Mouse (Mus musculus): ENCODE measurements around the gene Rras2. TPM values are rescaled to one million over a fixed set of nuclear protein-coding genes. Genes with fewer than 3 reads are reported as not detected.

Gene Rras2
- polyA plus RNA-seq, 1 experiment from 2014 or later: 8.1 TPM

DNA sequence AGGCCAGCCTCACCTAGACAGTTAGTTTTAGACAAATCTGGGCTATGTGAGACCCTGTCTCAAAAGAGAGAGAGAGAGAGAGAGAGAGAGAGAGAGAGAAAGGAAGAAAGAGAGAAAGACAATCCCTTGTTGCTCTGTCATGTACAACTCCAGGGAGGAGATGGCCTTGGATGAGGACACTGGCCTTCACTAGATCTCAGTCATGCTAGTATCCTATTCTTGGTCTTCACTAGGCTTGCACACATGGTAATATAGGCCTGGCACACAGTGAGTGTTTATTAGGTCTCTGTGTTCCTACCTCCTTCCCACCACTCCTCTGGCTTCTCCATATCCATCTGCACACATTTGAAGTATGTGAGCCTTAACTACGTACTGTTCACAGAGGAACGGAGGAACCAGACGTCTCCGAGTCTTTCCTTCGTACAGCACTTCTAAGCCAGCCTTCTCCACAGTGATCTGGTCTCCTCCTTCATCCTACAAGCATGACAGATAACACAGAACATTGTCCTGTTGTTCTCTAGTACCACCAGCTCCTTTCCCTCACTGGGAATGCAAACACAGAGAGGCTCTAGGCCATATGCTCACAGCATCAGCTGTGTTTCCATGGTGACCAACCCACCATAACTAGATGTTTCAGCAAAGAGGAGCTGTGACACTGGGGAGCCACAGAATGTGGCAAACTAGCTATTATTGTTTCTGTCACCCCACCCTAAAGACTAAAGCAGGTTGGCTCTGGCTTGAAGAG is 33.6 kb upstream of the Rras2 start:
- Histone ChIP-seq H3K36me3 (replicated peaks; ENCODE audit: insufficient read depth, low read length) (no peaks in the 10 kb centered on the region), H3K4me3 (ENCODE audit: low read depth, low read length) (no peak overlapping the region), H3K9me3 (ENCODE audit: low read length) (no peaks in the 10 kb centered on the region), H3K4me1 (ENCODE audit: insufficient read depth) (no peaks in the 10 kb centered on the region), H3K4me2 (ENCODE audit: low read depth, low read length) (no peak overlapping the region), H3K9ac (replicated peaks) (no peak overlapping the region), H3K27ac (ENCODE audit: low read depth) (no peak overlapping the region), H3K27me3 (ENCODE audit: insufficient read depth, low read length) (no peaks in the 10 kb centered on the region)
- TF ChIP-seq CTCF (IDR thresholded peaks at IDR 0.05; ENCODE audit: low read depth): no peak
- no peak for TF ChIP-seq EP300 (IDR thresholded peaks at IDR 0.05; ENCODE audit: low read depth)
- 92% methylated on average over 5 of the region's 5 CpGs for WGBS (ENCODE audit: insufficient replicate concordance)
- ATAC-seq (no peak), DNase-seq (no peak)

DNA sequence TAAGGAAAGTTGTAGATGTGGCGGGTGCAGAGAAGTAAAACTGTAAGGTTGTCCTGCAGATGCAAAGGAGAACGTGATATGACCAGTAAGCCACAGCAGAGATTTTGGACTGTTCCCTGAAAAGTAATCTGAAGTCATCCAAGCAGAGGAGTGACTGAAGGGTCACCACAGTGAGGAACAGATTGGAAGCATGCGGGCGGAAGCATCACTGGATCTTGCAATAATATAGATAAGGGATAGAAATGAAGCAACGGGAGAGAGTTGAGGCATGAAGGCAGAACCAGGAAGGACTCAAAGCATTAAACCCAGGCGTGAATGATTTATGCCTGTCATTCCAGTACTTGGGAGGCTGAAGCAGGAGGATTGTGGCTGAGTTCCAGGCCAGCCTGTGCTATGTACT is 32.0 kb upstream of the Rras2 start:
- no peaks in the 10 kb centered on the region for H3K9me3 ChIP-seq (ENCODE audit: low read length)
- no peaks in the 10 kb centered on the region for H3K4me1 ChIP-seq (ENCODE audit: insufficient read depth)
- no peak overlapping the region for H3K4me3 ChIP-seq (ENCODE audit: low read depth, low read length)
- no peak overlapping the region for H3K9ac ChIP-seq (replicated peaks)
- no peaks in the 10 kb centered on the region for H3K36me3 ChIP-seq (replicated peaks; ENCODE audit: insufficient read depth, low read length)
- no peak overlapping the region for H3K27ac ChIP-seq (ENCODE audit: low read depth)
- TF ChIP-seq CTCF (IDR thresholded peaks at IDR 0.05; ENCODE audit: low read depth) (no peak), EP300 (IDR thresholded peaks at IDR 0.05; ENCODE audit: low read depth) (0 out of 2 replicates have a peak, but pooled peaks have one; percentile 2)
- ATAC-seq (no peak), DNase-seq (no peak)
- no peak overlapping the region for H3K4me2 ChIP-seq (ENCODE audit: low read depth, low read length)
- H3K27me3 ChIP-seq (ENCODE audit: insufficient read depth, low read length): no peaks in the 10 kb centered on the region
- WGBS (ENCODE audit: insufficient replicate concordance): 72% methylated on average over 6 of the region's 6 CpGs

DNA sequence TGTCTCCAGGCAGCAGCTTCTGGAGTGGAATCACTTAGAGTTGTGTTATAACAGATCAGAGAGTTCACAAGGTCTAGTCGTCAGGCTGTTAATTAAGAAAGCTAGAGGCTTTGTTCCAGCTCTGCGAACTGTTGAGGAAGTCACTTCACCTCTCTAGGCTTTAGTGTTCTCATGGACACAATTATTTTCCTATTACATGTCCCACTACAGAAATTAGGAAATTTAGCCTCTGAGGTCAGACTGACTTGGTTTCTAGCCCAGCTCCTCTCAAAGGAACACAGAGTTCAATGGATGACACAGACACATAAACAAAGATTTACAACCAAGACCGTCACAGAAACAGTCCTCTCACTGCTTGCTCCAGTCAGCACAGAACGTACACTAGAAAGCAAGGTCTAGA is 31.6 kb upstream of the Rras2 start:
- H3K4me2 ChIP-seq (ENCODE audit: low read depth, low read length): no peak overlapping the region
- H3K36me3 ChIP-seq (replicated peaks; ENCODE audit: insufficient read depth, low read length): no peaks in the 10 kb centered on the region
- WGBS (ENCODE audit: insufficient replicate concordance): 71% methylated on average over 4 of the region's 4 CpGs
- H3K9me3 ChIP-seq (ENCODE audit: low read length): no peaks in the 10 kb centered on the region
- ATAC-seq (no peak), DNase-seq (no peak)
- H3K4me1 ChIP-seq (ENCODE audit: insufficient read depth): no peaks in the 10 kb centered on the region
- H3K27ac ChIP-seq (ENCODE audit: low read depth): no peak overlapping the region
- H3K9ac ChIP-seq (replicated peaks): no peak overlapping the region
- H3K4me3 ChIP-seq (ENCODE audit: low read depth, low read length): no peak overlapping the region
- H3K27me3 ChIP-seq (ENCODE audit: insufficient read depth, low read length): no peaks in the 10 kb centered on the region
- peak; percentile 42; the same call in 1 of the 2 replicates for TF ChIP-seq EP300 (IDR thresholded peaks at IDR 0.05; ENCODE audit: low read depth)
- TF ChIP-seq CTCF (IDR thresholded peaks at IDR 0.05; ENCODE audit: low read depth): no peak

DNA sequence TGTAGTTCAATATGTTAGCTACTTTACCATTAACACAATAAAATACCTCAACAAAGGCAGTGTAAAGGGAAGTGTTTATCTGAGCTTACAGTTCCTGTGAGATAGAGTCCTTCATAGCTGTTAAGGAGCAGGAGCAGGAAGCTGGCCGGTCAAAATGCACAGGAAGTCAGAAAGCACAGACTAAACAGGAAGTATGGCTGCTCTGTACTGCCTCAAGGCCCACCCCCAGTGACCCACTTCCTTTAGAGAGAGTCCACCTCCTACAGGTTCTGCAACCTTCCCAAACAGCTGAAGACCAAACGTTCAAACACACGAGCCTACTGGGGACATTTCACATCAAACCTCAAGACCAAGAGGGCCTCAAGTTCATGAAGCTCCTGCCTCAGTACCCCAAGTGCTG is 28.3 kb upstream of the Rras2 start:
- no peak overlapping the region for H3K4me2 ChIP-seq (ENCODE audit: low read depth, low read length)
- WGBS (ENCODE audit: insufficient replicate concordance): 57% methylated on average over 3 of the region's 3 CpGs
- TF ChIP-seq CTCF (IDR thresholded peaks at IDR 0.05; ENCODE audit: low read depth) (no peak), EP300 (IDR thresholded peaks at IDR 0.05; ENCODE audit: low read depth) (no peak)

DNA sequence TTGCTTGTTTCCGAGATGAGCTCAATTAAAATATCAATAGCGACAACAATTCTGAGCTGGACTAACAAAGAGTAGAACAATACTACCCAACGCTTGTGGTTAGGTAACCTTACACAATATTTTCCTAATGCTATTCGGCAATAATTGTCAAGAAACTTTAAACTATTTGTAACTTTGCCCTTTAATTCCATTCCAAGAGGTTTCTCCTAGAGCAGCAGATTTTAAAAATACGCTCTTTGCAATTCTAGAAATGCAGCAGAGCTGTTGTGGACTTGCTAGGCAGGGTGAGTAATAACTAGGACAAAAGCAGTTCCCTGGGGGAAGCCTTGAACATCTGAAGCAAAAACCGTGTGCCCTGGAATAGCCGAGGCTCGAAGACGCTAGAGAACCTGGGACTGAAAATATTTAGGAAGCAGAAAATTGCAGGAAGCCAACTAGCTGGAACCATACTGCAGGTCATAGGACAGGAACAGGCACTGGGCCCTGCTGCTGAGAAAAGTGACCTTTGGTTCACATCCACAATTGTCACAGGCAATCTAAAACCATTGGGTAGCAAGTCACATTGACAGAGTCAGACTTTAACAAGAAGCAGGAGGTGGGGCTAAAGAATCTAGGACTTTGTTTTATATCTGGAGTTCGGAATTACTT is 24.7 kb upstream of the Rras2 start:
- 65% methylated on average over 10 of the region's 10 CpGs for WGBS (ENCODE audit: insufficient replicate concordance)
- peaks cover 4% of the 10 kb centered on the region; the same call in 1 of the 2 replicates for H3K4me1 ChIP-seq (ENCODE audit: insufficient read depth)
- 0 out of 2 replicates have a peak overlapping the region, but pooled peaks have one; percentile 39 for H3K27ac ChIP-seq (ENCODE audit: low read depth)
- no peak for DNase-seq
- no peak overlapping the region for H3K9ac ChIP-seq (replicated peaks)
- no peak for TF ChIP-seq EP300 (IDR thresholded peaks at IDR 0.05; ENCODE audit: low read depth)
- no peak for TF ChIP-seq CTCF (IDR thresholded peaks at IDR 0.05; ENCODE audit: low read depth)
- H3K27me3 ChIP-seq (ENCODE audit: insufficient read depth, low read length): no peaks in the 10 kb centered on the region
- no peaks in the 10 kb centered on the region for H3K9me3 ChIP-seq (ENCODE audit: low read length)
- no peak overlapping the region for H3K4me2 ChIP-seq (ENCODE audit: low read depth, low read length)
- ATAC-seq: no peak
- H3K36me3 ChIP-seq (replicated peaks; ENCODE audit: insufficient read depth, low read length): no peaks in the 10 kb centered on the region
- no peak overlapping the region for H3K4me3 ChIP-seq (ENCODE audit: low read depth, low read length)

More for the DNA sequence above, 28.3 kb upstream of the Rras2 start:
- Histone ChIP-seq H3K36me3 (replicated peaks; ENCODE audit: insufficient read depth, low read length) (no peaks in the 10 kb centered on the region), H3K27me3 (ENCODE audit: insufficient read depth, low read length) (no peaks in the 10 kb centered on the region), H3K4me3 (ENCODE audit: low read depth, low read length) (no peak overlapping the region), H3K9me3 (ENCODE audit: low read length) (no peaks in the 10 kb centered on the region), H3K27ac (ENCODE audit: low read depth) (no peak overlapping the region), H3K9ac (replicated peaks) (no peak overlapping the region), H3K4me1 (ENCODE audit: insufficient read depth) (peaks cover 4% of the 10 kb centered on the region; the same call in 1 of the 2 replicates)
- no peak for DNase-seq
- no peak for ATAC-seq

DNA sequence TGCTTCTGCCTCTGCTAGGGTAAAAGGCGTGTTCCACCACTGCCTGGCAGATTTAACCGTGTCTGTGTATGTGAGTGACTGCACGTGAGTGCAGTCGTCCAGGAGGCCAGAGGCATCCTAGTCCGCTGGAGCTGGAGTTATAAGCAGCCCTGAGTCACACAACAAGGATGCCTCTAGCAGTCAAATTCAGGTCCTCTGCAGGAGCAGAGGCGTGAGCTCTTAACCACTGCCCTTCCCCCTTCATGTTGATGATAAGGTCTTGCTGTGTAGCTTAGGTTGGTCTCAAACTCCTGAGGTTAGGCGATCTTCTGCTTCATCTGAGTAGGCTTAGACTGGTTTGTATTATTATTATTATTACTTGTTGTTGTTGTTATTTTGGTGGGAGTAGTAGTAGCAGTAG is 22.4 kb upstream of the Rras2 start:
- no peak overlapping the region for H3K27ac ChIP-seq (ENCODE audit: low read depth)
- no peak overlapping the region for H3K9ac ChIP-seq (replicated peaks)
- DNase-seq (no peak), ATAC-seq (no peak)
- no peak overlapping the region for H3K4me3 ChIP-seq (ENCODE audit: low read depth, low read length)
- no peaks in the 10 kb centered on the region for H3K27me3 ChIP-seq (ENCODE audit: insufficient read depth, low read length)
- no peaks in the 10 kb centered on the region for H3K9me3 ChIP-seq (ENCODE audit: low read length)
- H3K4me2 ChIP-seq (ENCODE audit: low read depth, low read length): no peak overlapping the region
- peaks cover 4% of the 10 kb centered on the region; the same call in 1 of the 2 replicates for H3K4me1 ChIP-seq (ENCODE audit: insufficient read depth)
- 70% methylated on average over 7 of the region's 7 CpGs for WGBS (ENCODE audit: insufficient replicate concordance)
- H3K36me3 ChIP-seq (replicated peaks; ENCODE audit: insufficient read depth, low read length): no peaks in the 10 kb centered on the region
- no peak for TF ChIP-seq CTCF (IDR thresholded peaks at IDR 0.05; ENCODE audit: low read depth)
- TF ChIP-seq EP300 (IDR thresholded peaks at IDR 0.05; ENCODE audit: low read depth): no peak

All from liver, postnatal 0 days (tissue).